Mouse (Mus musculus) MEL (cell line): ENCODE data around the gene Ncor1.

Source experiments
- BHLHE40 ChIP-seq: IDR thresholded peaks from 2 replicates; pipeline ENCODE4 v1.6.1; 2012; ENCODE audit warnings: low read depth, mild to moderate bottlenecking, inconsistent platforms, low read length, improper control_type of control experiment, borderline replicate concordance
- CTCF ChIP-seq, 3 experiments: IDR thresholded peaks in 2 of 3; conservative IDR thresholded peaks in 1 of 3; 2 replicates each; pipeline ENCODE4 v1.5.1; 2011 to 2012; ENCODE audit warnings: low read length in 3 of 3, low read depth in 2 of 3, mild to moderate bottlenecking in 2 of 3, improper control_type of control experiment in 1 of 3, inconsistent platforms in 1 of 3, mixed read lengths in 1 of 3, moderate library complexity in 1 of 3; ENCODE audit not compliant: control insufficient read depth in 1 of 3, insufficient read depth in 1 of 3, poor library complexity in 1 of 3, severe bottlenecking in 1 of 3
- ELF1 ChIP-seq: IDR thresholded peaks from 2 replicates; pipeline ENCODE4 v1.6.1; 2014; ENCODE audit warnings: low read depth, mild to moderate bottlenecking, inconsistent platforms, low read length, improper control_type of control experiment, moderate library complexity
- EP300 ChIP-seq, 2 experiments: IDR thresholded peaks; 2 replicates each; pipeline ENCODE4 v1.6.1; 2011; ENCODE audit warnings: improper control_type of control experiment in 2 of 2, low read length in 2 of 2, low read depth in 1 of 2, mild to moderate bottlenecking in 1 of 2
- GATA1 ChIP-seq: IDR thresholded peaks from 2 replicates; pipeline ENCODE4 v1.6.1; 2011; ENCODE audit warnings: low read depth, low read length, improper control_type of control experiment
- KAT2A ChIP-seq: conservative IDR thresholded peaks from 2 replicates; pipeline ENCODE4 v1.6.1; 2012; ENCODE audit warnings: low read depth, low read length, improper control_type of control experiment, inconsistent platforms
- MAX ChIP-seq: IDR thresholded peaks from 2 replicates; pipeline ENCODE4 v1.6.1; 2011; ENCODE audit warnings: low read length, improper control_type of control experiment
- MAZ ChIP-seq: IDR thresholded peaks from 2 replicates; pipeline ENCODE4 v1.6.1; 2012; ENCODE audit warnings: low read depth, mild to moderate bottlenecking, inconsistent platforms, low read length, improper control_type of control experiment
- MEF2A ChIP-seq: IDR thresholded peaks from 2 replicates; pipeline ENCODE4 v1.6.1; 2014; ENCODE audit warnings: low read depth, mild to moderate bottlenecking, inconsistent platforms, low read length, improper control_type of control experiment; ENCODE audit not compliant: poor library complexity, insufficient replicate concordance, severe bottlenecking; ENCODE audit errors: extremely low read depth
- MYC ChIP-seq: IDR thresholded peaks from 2 replicates; pipeline ENCODE4 v1.6.1; 2011; ENCODE audit warnings: low read depth, mild to moderate bottlenecking, low read length, improper control_type of control experiment, moderate library complexity
- POLR2A ChIP-seq, 2 experiments: IDR thresholded peaks; 2 replicates each; pipeline ENCODE4 v1.6.1; 2011 to 2012; ENCODE audit warnings: low read length in 2 of 2, mild to moderate bottlenecking in 2 of 2, control low read depth in 1 of 2, improper control_type of control experiment in 1 of 2, low read depth in 1 of 2, moderate library complexity in 1 of 2; ENCODE audit not compliant: control insufficient read depth in 1 of 2, insufficient read depth in 1 of 2, poor library complexity in 1 of 2
- TBP ChIP-seq: IDR thresholded peaks from 2 replicates; pipeline ENCODE4 v1.8.0; 2011; ENCODE audit warnings: low read depth, low read length, improper control_type of control experiment
- ZC3H11A ChIP-seq: IDR thresholded peaks from 2 replicates; pipeline ENCODE4 v1.6.1; 2012; ENCODE audit warnings: low read depth, mild to moderate bottlenecking, inconsistent platforms, low read length, improper control_type of control experiment

- TF ChIP-seq ZC3H11A = no peak
- no peak for TF ChIP-seq POLR2A (IDR thresholded peaks at IDR 0.05; ENCODE audit: control insufficient read depth in 1 of 2, insufficient read depth in 1 of 2, low read depth in 1 of 2, low read length in 2 of 2, poor library complexity in 1 of 2)
- no peak for TF ChIP-seq CTCF (IDR thresholded peaks at IDR 0.05 in 2 of 3, conservative IDR thresholded peaks at IDR 0.05 in 1 of 3; ENCODE audit: control insufficient read depth in 1 of 3, insufficient read depth in 1 of 3, low read depth in 2 of 3, low read length in 3 of 3, poor library complexity in 1 of 3, severe bottlenecking in 1 of 3)
- TF ChIP-seq TBP = no peak
- no peak for TF ChIP-seq MAZ
- TF ChIP-seq BHLHE40 = no peak
- no peak for TF ChIP-seq GATA1
- TF ChIP-seq MAX = no peak
- no peak for TF ChIP-seq MYC
- no peak for TF ChIP-seq MEF2A
- no peak for TF ChIP-seq EP300 (IDR thresholded peaks at IDR 0.05; ENCODE audit: low read depth in 1 of 2, low read length in 2 of 2)
- no peak for TF ChIP-seq ELF1
- no peak for TF ChIP-seq KAT2A
Measured at GRCm38 (mm10) chr11:62366879-62367278, 91.5 kb downstream of the Ncor1 start.
